Mouse (Mus musculus) midbrain, embryonic 10.5 days (tissue): ENCODE results near the gene Suv39h2. TPM values are rescaled to one million over a fixed set of nuclear protein-coding genes. Genes with fewer than 3 reads are reported as not detected.
A peak's percentile ranks its signal among the peaks of the same experiment; 100 is the strongest.

Source experiments
- DNase-seq: peaks from one replicate; pipeline ENCODE4 v3.0.0-alpha.2; 2017; ENCODE audit warnings: low spot score
- H3K27ac ChIP-seq: fragments of 300-500 bp; sonication (generic); replicated peaks from 2 replicates; pipeline ENCODE4 v1.5.1; 2016; ENCODE audit warnings: mild to moderate bottlenecking
- H3K27me3 ChIP-seq: fragments of 300-500 bp; sonication (generic); 2 replicates; pipeline ENCODE4 v1.6.1; 2016; ENCODE audit warnings: low read depth, mild to moderate bottlenecking; ENCODE audit not compliant: poor library complexity, severe bottlenecking
- H3K36me3 ChIP-seq: fragments of 300-500 bp; sonication (generic); 2 replicates; pipeline ENCODE4 v1.6.1; 2016; ENCODE audit warnings: mild to moderate bottlenecking, moderate library complexity
- H3K4me1 ChIP-seq: fragments of 300-500 bp; sonication (generic); 2 replicates; pipeline ENCODE4 v1.6.1; 2016
- H3K4me3 ChIP-seq: fragments of 300-500 bp; sonication (generic); 2 replicates; pipeline ENCODE4 v1.5.1; 2016; ENCODE audit warnings: mild to moderate bottlenecking, moderate library complexity
- H3K9me3 ChIP-seq: fragments of 300-500 bp; sonication (generic); replicated peaks from 2 replicates; pipeline ENCODE4 v1.6.1; 2016; ENCODE audit warnings: mild to moderate bottlenecking
- WGBS: fragments of 180-500 bp; shearing (Covaris S2); methylation state at CpG from one replicate; pipeline ENCODE4 v1.1.7; 2016; 5-methylcytosine and 5-hydroxymethylcytosine counted together
- polyA plus RNA-seq: library from polyadenylated mRNA; unstranded; fragments of >200 nt; fragmentation: Nextera tagmentation; extraction: Ambion mirVana; gene quantifications from 2 replicates; pipeline ENCODE4 v1.2.1, GENCODE M21; 2016

Suv39h2 gene
- polyA plus RNA-seq, 1 experiment from 2014 or later = 40.5 TPM

GRCm38 (mm10) chr2:3418883-3419431 is 55.9 kb downstream of the Suv39h2 start:
- Histone ChIP-seq H3K27me3 (peaks cover 31% of the 10 kb centered on the region), H3K9me3 (no peaks in the 10 kb centered on the region), H3K4me3 (peak overlapping the region; percentile 59), H3K4me1 (peaks cover 30% of the 10 kb centered on the region), H3K36me3 (no peaks in the 10 kb centered on the region), H3K27ac (peak overlapping the region; percentile 52)
- WGBS = 4% methylated on average over 38 of the region's 38 CpGs
- DNase-seq = peak; percentile 96

- no peak for DNase-seq
- Histone ChIP-seq H3K9me3 (no peaks in the 10 kb centered on the region), H3K4me1 (peaks cover 20% of the 10 kb centered on the region), H3K36me3 (no peaks in the 10 kb centered on the region), H3K27me3 (peaks cover 31% of the 10 kb centered on the region), H3K4me3 (no peak overlapping the region), H3K27ac (no peak overlapping the region)
- 75% methylated on average over 1 of the region's 1 CpGs for WGBS
Observed at GRCm38 (mm10) chr2:3415676-3416075, 59.2 kb downstream of the Suv39h2 start.

GRCm38 (mm10) chr2:3414241-3414640 is 60.6 kb downstream of the Suv39h2 start:
- peak; percentile 67 for DNase-seq
- Histone ChIP-seq H3K27ac (no peak overlapping the region), H3K4me3 (no peak overlapping the region), H3K4me1 (peaks cover 6% of the 10 kb centered on the region), H3K36me3 (no peaks in the 10 kb centered on the region), H3K9me3 (no peaks in the 10 kb centered on the region), H3K27me3 (peaks cover 31% of the 10 kb centered on the region)
- WGBS = 32% methylated on average over 4 of the region's 4 CpGs

- H3K9me3 ChIP-seq = no peaks in the 10 kb centered on the region
- no peak overlapping the region for H3K4me3 ChIP-seq
- H3K4me1 ChIP-seq = no peaks in the 10 kb centered on the region
- no peaks in the 10 kb centered on the region for H3K27me3 ChIP-seq
- no peak for DNase-seq
- 83% methylated on average over 7 of the region's 7 CpGs for WGBS
- H3K36me3 ChIP-seq = no peaks in the 10 kb centered on the region
- H3K27ac ChIP-seq = no peak overlapping the region
Observed at GRCm38 (mm10) chr2:3407756-3408155, 67.1 kb downstream of the Suv39h2 start.

DNA sequence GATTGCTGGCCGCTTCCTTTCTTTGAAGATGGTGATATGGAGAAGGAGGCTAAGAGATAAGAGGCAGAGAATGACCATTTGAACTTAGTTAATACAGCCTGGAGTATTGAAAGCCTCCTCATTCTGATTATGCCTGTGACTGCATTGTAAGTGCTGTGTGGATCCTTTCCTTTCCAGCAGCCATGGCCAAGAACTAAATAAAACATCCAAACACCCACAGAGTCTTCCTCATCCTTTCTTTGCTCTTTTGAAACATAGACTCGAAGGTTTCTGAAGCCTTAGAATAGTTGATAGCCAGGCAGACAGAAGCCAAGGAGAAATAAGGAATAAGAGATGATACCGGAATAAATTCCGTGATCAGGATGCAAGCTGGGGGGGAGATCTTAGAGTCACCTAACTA is 68.8 kb downstream of the Suv39h2 start:
- Histone ChIP-seq H3K4me1 (no peaks in the 10 kb centered on the region), H3K27ac (no peak overlapping the region), H3K9me3 (no peaks in the 10 kb centered on the region), H3K27me3 (no peaks in the 10 kb centered on the region), H3K4me3 (no peak overlapping the region), H3K36me3 (no peaks in the 10 kb centered on the region)
- 87% methylated on average over 4 of the region's 4 CpGs for WGBS
- no peak for DNase-seq

Other genes with a start within 250 kb of the Suv39h2 start
- 67.1 and 68.4 TPM in 2 replicates for gene Nmt2, start 190.8 kb downstream of the Suv39h2 start, polyA plus RNA-seq
- gene Rpp38, start 142.4 kb downstream of the Suv39h2 start, polyA plus RNA-seq = 23.4 and 23.5 TPM in 2 replicates
- gene Acbd7, start 138.9 kb downstream of the Suv39h2 start, polyA plus RNA-seq = 0.41 TPM in 1 of 2 replicates, not detected in the other
- not detected in 2 replicates for gene Olah, start 77.8 kb downstream of the Suv39h2 start, polyA plus RNA-seq
- gene Meig1, start 52.4 kb downstream of the Suv39h2 start, polyA plus RNA-seq = not detected in 2 replicates
- gene Dclre1c, start 50.9 kb downstream of the Suv39h2 start, polyA plus RNA-seq = 7.7 and 7.8 TPM in 2 replicates
- gene Gm45902, start 37.8 kb upstream of the Suv39h2 start, polyA plus RNA-seq = 9.9 and 10.9 TPM in 2 replicates
- 134 and 141 TPM in 2 replicates for gene Hspa14, start 37.8 kb upstream of the Suv39h2 start, polyA plus RNA-seq
- 0.16 and 0.47 TPM in 2 replicates for gene Cdnf, start 38.0 kb upstream of the Suv39h2 start, polyA plus RNA-seq
- gene Fam107b, start 95.5 kb upstream of the Suv39h2 start, polyA plus RNA-seq = 39.3 and 43.1 TPM in 2 replicates